Mouse (Mus musculus) C2C12 (cell line): Measurements from ENCODE around the gene Specc1.

ENCODE experiments used
- CEBPB ChIP-seq: IDR thresholded peaks from one replicate; pipeline ENCODE4 v1.6.1; 2011; ENCODE audit warnings: low read depth, mild to moderate bottlenecking, control low read depth, moderate library complexity
- CTCF ChIP-seq: IDR thresholded peaks from one replicate; pipeline ENCODE4 v1.5.1; 2011; ENCODE audit not compliant: control insufficient read depth, insufficient read depth, insufficient read length
- FOSL1 ChIP-seq: IDR thresholded peaks from one replicate; pipeline ENCODE4 v1.8.0; 2011; ENCODE audit warnings: mild to moderate bottlenecking, low read length; ENCODE audit not compliant: poor library complexity, insufficient read depth, severe bottlenecking
- MAX ChIP-seq: IDR thresholded peaks from one replicate; pipeline ENCODE4 v1.6.1; 2011; ENCODE audit warnings: mild to moderate bottlenecking, control low read depth

- TF ChIP-seq CTCF (no peak), FOSL1 (peak; percentile 91), CEBPB (peak; percentile 39), MAX (peak; percentile 42)
Measured at GRCm38 (mm10) chr11:62005241-62005910, 48.8 kb downstream of the Specc1 start.
